Mouse (Mus musculus) stomach, embryonic 14.5 days (tissue): ENCODE measurements around the gene Gm49721. TPM values are rescaled to one million over a fixed set of nuclear protein-coding genes. Genes with fewer than 3 reads are reported as not detected.
"Not testable (repeated sequence)": the region's sequence is repeated elsewhere in the genome, so short reads cannot be mapped to it uniquely, and the experiment has no call there.

Experiments
- ATAC-seq: fragments of 200-750 bp; cut with Nextera tagmentation; 2 replicates; pipeline ENCODE4 v1.8.0; 2017; ENCODE audit warnings: low read depth, moderate TSS enrichment; ENCODE audit not compliant: insufficient number of reproducible peaks, insufficient read depth, low FRiP score
- H3K27ac ChIP-seq: fragments of 300-500 bp; sonication (generic); 2 replicates; pipeline ENCODE4 v1.5.1; 2014; ENCODE audit warnings: mild to moderate bottlenecking, low read length, moderate library complexity, mixed read lengths
- H3K27me3 ChIP-seq: fragments of 300-500 bp; sonication (generic); 2 replicates; pipeline ENCODE4 v1.6.1; 2014; ENCODE audit warnings: low read length, control low read depth, mixed read lengths; ENCODE audit not compliant: control insufficient read depth, insufficient read depth
- H3K36me3 ChIP-seq: fragments of 300-500 bp; sonication (generic); 2 replicates; pipeline ENCODE4 v1.6.1; 2014; ENCODE audit warnings: mild to moderate bottlenecking, control low read depth, low read length, moderate library complexity, mixed read lengths; ENCODE audit not compliant: control insufficient read depth, insufficient read depth
- H3K4me1 ChIP-seq: fragments of 300-500 bp; sonication (generic); 2 replicates; pipeline ENCODE4 v1.6.1; 2014; ENCODE audit warnings: low read length, control low read depth, mixed read lengths; ENCODE audit not compliant: control insufficient read depth, insufficient read depth
- H3K4me2 ChIP-seq: fragments of 300-500 bp; sonication (generic); replicated peaks from 2 replicates; pipeline ENCODE4 v1.6.1; 2014; ENCODE audit warnings: low read depth, low read length, control low read depth
- H3K4me3 ChIP-seq: fragments of 300-500 bp; sonication (generic); 2 replicates; pipeline ENCODE4 v1.5.1; 2014; ENCODE audit warnings: low read depth, low read length, control low read depth
- H3K9ac ChIP-seq: fragments of 300-500 bp; sonication (generic); replicated peaks from 2 replicates; pipeline ENCODE4 v1.6.1; 2014; ENCODE audit warnings: low read depth, mild to moderate bottlenecking, control low read depth, low read length, moderate library complexity, mixed read lengths
- H3K9me3 ChIP-seq: fragments of 300-500 bp; sonication (generic); 2 replicates; pipeline ENCODE4 v1.6.1; 2016; ENCODE audit warnings: low read depth, low read length, control low read depth; ENCODE audit not compliant: control insufficient read depth
- WGBS: fragments of 180-500 bp; shearing (Covaris S2); extraction: QIAGEN DNeasy Blood & Tissue Kit; methylation state at CpG from one replicate; pipeline ENCODE4 v1.1.7; 2014; 5-methylcytosine and 5-hydroxymethylcytosine counted together
- polyA plus RNA-seq: library from polyadenylated mRNA; unstranded; fragments of >200 nt; fragmentation: Nextera tagmentation; extraction: Ambion mirVana; gene quantifications from 2 replicates; pipeline ENCODE4 v1.2.1, GENCODE M21; 2014

Gm49721 gene
- 0.42 and 0.50 TPM in 2 replicates for polyA plus RNA-seq

GRCm38 (mm10) chr17:6978287-6979248, at the start of gene Gm49721:
Gene Gm49721 (plus strand): TSS chr17:6978904.
- H3K36me3 ChIP-seq, H3K9me3 ChIP-seq, H3K27ac ChIP-seq, H3K27me3 ChIP-seq, H3K4me1 ChIP-seq: not testable (repeated sequence)
- ATAC-seq = peak; percentile 98
- 0% methylated on average over 37 of the region's 68 CpGs for WGBS
- peak within 1 kb of the TSS; percentile 35 for H3K4me2 ChIP-seq
- peak within 1 kb of the TSS; percentile 33; the same call in 1 of the 2 replicates for H3K9ac ChIP-seq
- peak within 1 kb of the TSS; percentile 45 for H3K4me3 ChIP-seq

GRCm38 (mm10) chr17:6931625-6932024, 47.1 kb upstream of the Gm49721 start:
- not testable (repeated sequence) for H3K4me2 ChIP-seq, ATAC-seq, H3K4me1 ChIP-seq, H3K36me3 ChIP-seq, H3K27ac ChIP-seq, H3K9ac ChIP-seq, H3K9me3 ChIP-seq, H3K27me3 ChIP-seq, H3K4me3 ChIP-seq
- WGBS = 94% methylated on average over 6 of the region's 7 CpGs

- H3K36me3 ChIP-seq, H3K9me3 ChIP-seq, H3K4me1 ChIP-seq, H3K9ac ChIP-seq, ATAC-seq, H3K27ac ChIP-seq, H3K4me3 ChIP-seq, H3K4me2 ChIP-seq, H3K27me3 ChIP-seq: not testable (repeated sequence)
- no CpG with 5 or more reads among the region's 4 CpGs for WGBS
These were observed 36.1 kb upstream of the Gm49721 start for GRCm38 (mm10) chr17:6942560-6942959.

GRCm38 (mm10) chr17:6947637-6947983, 31.1 kb upstream of the Gm49721 start:
- H3K4me1 ChIP-seq, H3K27ac ChIP-seq, H3K36me3 ChIP-seq, H3K9ac ChIP-seq, H3K27me3 ChIP-seq, H3K9me3 ChIP-seq, ATAC-seq: not testable (repeated sequence)
- peak overlapping the region; percentile 42 for H3K4me2 ChIP-seq
- H3K4me3 ChIP-seq = peak overlapping the region; percentile 46; the same call in 1 of the 2 replicates
- no CpG with 5 or more reads among the region's 8 CpGs for WGBS

- not testable (repeated sequence) for H3K9me3 ChIP-seq, H3K4me1 ChIP-seq, H3K27me3 ChIP-seq, H3K36me3 ChIP-seq
- Histone ChIP-seq H3K9ac (0 out of 2 replicates have a peak within 1 kb of the TSS, but pooled peaks have one; percentile 10), H3K4me2 (peak within 1 kb of the TSS; percentile 42), H3K27ac (peak within 1 kb of the TSS; percentile 76), H3K4me3 (peak within 1 kb of the TSS; percentile 46)
- WGBS = under 1% methylated on average over 63 of the region's 73 CpGs
- ATAC-seq = peak; percentile 96
These were observed 30.5 kb upstream of the Gm49721 start, which contains the start of gene Rsph3b for GRCm38 (mm10) chr17:6947984-6948768. Gene Rsph3b (minus strand): TSS chr17:6948682.

- not testable (repeated sequence) for H3K9me3 ChIP-seq, H3K4me1 ChIP-seq, H3K36me3 ChIP-seq, H3K27me3 ChIP-seq
- peak; percentile 19; the same call in 1 of the 2 replicates for ATAC-seq
- Histone ChIP-seq H3K27ac (peak overlapping the region; percentile 76; the same call in 1 of the 2 replicates), H3K4me3 (peak overlapping the region; percentile 46), H3K4me2 (peak overlapping the region; percentile 42), H3K9ac (0 out of 2 replicates have a peak overlapping the region, but pooled peaks have one; percentile 10)
- 9% methylated on average over 9 of the region's 9 CpGs for WGBS
These were observed 29.9 kb upstream of the Gm49721 start for GRCm38 (mm10) chr17:6948769-6949228.

GRCm38 (mm10) chr17:6958881-6959280, 19.8 kb upstream of the Gm49721 start:
- H3K27ac ChIP-seq, H3K9ac ChIP-seq, H3K27me3 ChIP-seq, H3K4me3 ChIP-seq, ATAC-seq, H3K4me1 ChIP-seq, H3K9me3 ChIP-seq, H3K4me2 ChIP-seq, H3K36me3 ChIP-seq: not testable (repeated sequence)
- 83% methylated on average over 5 of the region's 8 CpGs for WGBS

GRCm38 (mm10) chr17:6959543-6960259, 19.0 kb upstream of the Gm49721 start:
- Histone ChIP-seq H3K4me2 (peak overlapping the region; percentile 35), H3K4me3 (peak overlapping the region; percentile 37; the same call in 1 of the 2 replicates)
- not testable (repeated sequence) for H3K4me1 ChIP-seq, H3K36me3 ChIP-seq, H3K9me3 ChIP-seq, H3K27ac ChIP-seq, H3K9ac ChIP-seq, H3K27me3 ChIP-seq, ATAC-seq
- 47% methylated on average over 4 of the region's 6 CpGs for whole genome bisulfite sequencing
